ENCODE assay signal across 26 mouse cellular contexts in the genomic region with DNA sequence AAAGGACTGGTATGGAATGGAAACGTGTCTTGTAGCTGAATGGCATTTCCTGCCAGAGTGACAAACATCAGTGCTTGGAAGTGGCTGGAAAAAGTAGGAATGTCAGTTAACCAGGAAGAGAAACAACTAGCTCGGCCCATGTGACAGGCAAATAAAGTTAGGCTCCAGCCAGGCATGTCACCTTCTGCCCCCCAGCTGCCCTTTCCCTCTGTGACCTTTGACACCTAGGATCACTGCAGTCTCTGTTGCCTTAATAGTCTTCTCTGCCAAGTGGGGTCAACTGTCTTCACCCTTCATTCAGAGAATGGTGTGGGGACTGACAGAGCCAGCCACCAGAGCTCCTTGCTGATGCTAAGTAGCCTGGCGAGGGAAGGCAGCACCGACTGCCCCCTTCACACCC.
DNase-seq lines count a peak whose midpoint lies in the region; ATAC-seq lines count a peak whose summit lies in the region.
"Had no signal": no experiment of that assay in that cellular context is flagged by ENCODE, and none has a peak within 500 bp of the region (broad histone marks: within the 10 kb centered on the region; RNA-seq: fewer than 3 reads in every experiment).

No protein-coding gene starts in this region.

- no peak overlapping the region for H3K4me2 ChIP-seq in hindbrain, embryonic 11.5 days (replicated peaks; ENCODE audit: low read depth, low read length)
- H3K4me2 ChIP-seq: embryonic facial prominence, embryonic 13.5 days; heart, embryonic 13.5 days; hindbrain, embryonic 14.5 days had no signal

- DNase-seq in embryo, embryonic 10 days (ENCODE audit: low spot score): peak; percentile 71
- no peak for DNase-seq in embryo, embryonic 11 days
- DNase-seq in hindbrain, embryonic 10.5 days (ENCODE audit: low spot score): peak; percentile 36
- no peak for DNase-seq in hindbrain, embryonic 11.5 days (ENCODE audit: low spot score)
- peak; percentile 16 for DNase-seq in embryonic facial prominence, embryonic 10.5 days (ENCODE audit: low spot score)
- no peak for DNase-seq in retina, postnatal 1 day
- DNase-seq: adrenal gland, postnatal 10 days; adrenal gland, postnatal 36 days; cerebellum, adult 18-20 months; cerebellum, adult 9-10 months; cerebellum, postnatal 14 days; gastrocnemius, postnatal 10 days; gastrocnemius, postnatal 36 days; heart, adult 2 months; heart, postnatal 14 days; kidney, adult 2 months had no signal

- no peaks in the 10 kb centered on the region for H3K36me3 ChIP-seq in hindbrain, embryonic 10.5 days
- H3K36me3 ChIP-seq in hindbrain, embryonic 11.5 days (ENCODE audit: control insufficient read depth, insufficient read depth, low read length): no peaks in the 10 kb centered on the region
- no peaks in the 10 kb centered on the region for H3K36me3 ChIP-seq in embryonic facial prominence, embryonic 10.5 days (replicated peaks)
- H3K36me3 ChIP-seq: embryonic facial prominence, embryonic 13.5 days; heart, embryonic 10.5 days; heart, embryonic 13.5 days had no signal

- no peak overlapping the region for H3K9ac ChIP-seq in hindbrain, embryonic 11.5 days (ENCODE audit: low read depth, low read length)
- H3K9ac ChIP-seq: embryonic facial prominence, embryonic 13.5 days; heart, embryonic 13.5 days; hindbrain, embryonic 14.5 days had no signal

- H3K9me3 ChIP-seq in hindbrain, embryonic 10.5 days: 0 out of 2 replicates have a peak, but pooled peaks cover 2% of the 10 kb centered on the region
- H3K9me3 ChIP-seq in hindbrain, embryonic 11.5 days (ENCODE audit: control insufficient read depth, low read length): no peaks in the 10 kb centered on the region
- no peaks in the 10 kb centered on the region for H3K9me3 ChIP-seq in embryonic facial prominence, embryonic 10.5 days
- H3K9me3 ChIP-seq: heart, embryonic 10.5 days; heart, embryonic 13.5 days had no signal

- H3K4me3 ChIP-seq in hindbrain, embryonic 10.5 days: no peak overlapping the region
- no peak overlapping the region for H3K4me3 ChIP-seq in hindbrain, embryonic 11.5 days (ENCODE audit: low read depth, low read length)
- H3K4me3 ChIP-seq in embryonic facial prominence, embryonic 10.5 days: no peak overlapping the region
- H3K4me3 ChIP-seq: embryonic facial prominence, embryonic 13.5 days; erythroblast, embryonic 14.5 days; heart, adult 2 months; heart, embryonic 10.5 days; heart, embryonic 13.5 days had no signal

- H3K4me1 ChIP-seq in hindbrain, embryonic 10.5 days (replicated peaks): peaks cover 63% of the 10 kb centered on the region
- H3K4me1 ChIP-seq in hindbrain, embryonic 11.5 days (replicated peaks; ENCODE audit: control insufficient read depth, insufficient read depth, low read length): peaks cover 10% of the 10 kb centered on the region
- H3K4me1 ChIP-seq in embryonic facial prominence, embryonic 10.5 days: peaks cover 63% of the 10 kb centered on the region

- H3K27ac ChIP-seq in hindbrain, embryonic 10.5 days: peak overlapping the region; percentile 31; the same call in 1 of the 2 replicates
- H3K27ac ChIP-seq in hindbrain, embryonic 11.5 days (ENCODE audit: low read depth, low read length): no peak overlapping the region
- no peak overlapping the region for H3K27ac ChIP-seq in embryonic facial prominence, embryonic 10.5 days (replicated peaks)
- H3K27ac ChIP-seq: embryonic facial prominence, embryonic 13.5 days; heart, adult 2 months; heart, embryonic 10.5 days; heart, embryonic 13.5 days; hindbrain, postnatal 0 days had no signal

- H3K27me3 ChIP-seq in hindbrain, embryonic 10.5 days (ENCODE audit: insufficient read depth, poor library complexity, severe bottlenecking): peaks cover 22% of the 10 kb centered on the region
- peaks cover 2% of the 10 kb centered on the region; the same call in 1 of the 2 replicates for H3K27me3 ChIP-seq in hindbrain, embryonic 11.5 days (ENCODE audit: control insufficient read depth, insufficient read depth, low read length)
- peaks cover 36% of the 10 kb centered on the region for H3K27me3 ChIP-seq in embryonic facial prominence, embryonic 10.5 days (replicated peaks; ENCODE audit: low read depth, poor library complexity, severe bottlenecking)
- H3K27me3 ChIP-seq: Patski had no signal

- WGBS in hindbrain, embryonic 10.5 days: 18% methylated on average over 4 of the region's 4 CpGs
- WGBS in hindbrain, embryonic 11.5 days: 27% methylated on average over 4 of the region's 4 CpGs
- WGBS in embryonic facial prominence, embryonic 10.5 days: 21% methylated on average over 4 of the region's 4 CpGs

- no peak for ATAC-seq in hindbrain, embryonic 11.5 days (ENCODE audit: low FRiP score)
- ATAC-seq: forebrain, embryonic 14.5 days; hindbrain, postnatal 0 days; inflammation-experienced regulatory T-cells, adult 6 months; intestine, embryonic 16.5 days; Patski had no signal

Comparison
In these comparisons a context has a peak if more than half of its experiments do, and no peak if none do; other contexts are left out.
1. DNase-seq: peak in embryo, embryonic 10 days (single experiment), hindbrain, embryonic 10.5 days (single experiment) and embryonic facial prominence, embryonic 10.5 days (single experiment); none in embryo, embryonic 11 days (single experiment), hindbrain, embryonic 11.5 days (single experiment) and retina, postnatal 1 day (single experiment).